Mouse (Mus musculus): Measurements from ENCODE around the gene Trip10.

DNA sequence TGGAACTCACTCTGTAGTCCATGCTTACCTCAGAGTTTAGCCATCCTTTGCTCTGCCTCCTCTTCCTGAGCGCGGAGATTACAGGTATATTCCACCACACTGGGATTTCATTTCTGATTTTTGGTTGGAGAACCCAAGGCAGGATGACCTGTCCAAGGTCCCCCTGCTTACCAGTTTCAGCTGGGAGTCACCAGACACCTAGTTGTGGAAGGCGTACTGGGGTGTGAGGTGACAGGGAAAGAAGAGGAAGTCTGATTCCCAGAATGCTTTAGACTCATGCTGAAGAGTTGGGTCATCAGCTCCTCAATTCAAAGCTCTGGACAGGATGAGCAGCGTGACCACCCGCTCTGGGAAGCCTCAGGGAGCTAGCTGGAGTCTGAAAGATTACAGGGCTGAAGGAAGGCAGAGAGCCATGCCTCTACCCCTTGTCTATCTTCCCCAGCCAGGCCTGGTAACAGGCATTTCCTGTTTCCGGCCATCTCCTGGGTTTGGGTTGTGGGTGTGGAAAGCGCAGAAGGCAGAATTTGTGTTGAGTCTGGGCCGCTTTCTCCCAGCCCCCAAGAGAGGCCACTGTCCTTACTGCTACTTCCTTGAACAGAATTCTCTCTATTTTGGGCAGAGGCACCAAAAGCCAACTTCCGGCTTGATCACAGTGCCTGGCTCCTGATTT lies 40.9 kb downstream of the Trip10 start:
- TF ChIP-seq CTCF (IDR thresholded peaks at IDR 0.05; ENCODE audit: low read depth, low read length), result no peak
- TF ChIP-seq TAL1 (conservative IDR thresholded peaks at IDR 0.05; ENCODE audit: low read depth, low read length), result no peak
- TF ChIP-seq POLR2AphosphoS5 (IDR thresholded peaks at IDR 0.05; ENCODE audit: insufficient replicate concordance, low read depth, low read length), result no peak
- TF ChIP-seq GATA1 (IDR thresholded peaks at IDR 0.05; ENCODE audit: borderline replicate concordance, low read length), result no peak
